Mouse (Mus musculus) heart, adult 2 months (tissue): Measurements from ENCODE around the gene Hivep1.

ENCODE experiments used
- CTCF ChIP-seq: fragments of 200-600 bp; IDR thresholded peaks from 2 replicates; pipeline ENCODE4 v1.8.1; 2022; ENCODE audit warnings: antibody characterized with exemption, mild to moderate bottlenecking, moderate library complexity
- POLR2A ChIP-seq: fragments of 200-500 bp; IDR thresholded peaks from 2 replicates; pipeline ENCODE4 v1.6.1; 2011; ENCODE audit warnings: mild to moderate bottlenecking, low read depth, low read length, control low read depth; ENCODE audit not compliant: insufficient read depth

DNA sequence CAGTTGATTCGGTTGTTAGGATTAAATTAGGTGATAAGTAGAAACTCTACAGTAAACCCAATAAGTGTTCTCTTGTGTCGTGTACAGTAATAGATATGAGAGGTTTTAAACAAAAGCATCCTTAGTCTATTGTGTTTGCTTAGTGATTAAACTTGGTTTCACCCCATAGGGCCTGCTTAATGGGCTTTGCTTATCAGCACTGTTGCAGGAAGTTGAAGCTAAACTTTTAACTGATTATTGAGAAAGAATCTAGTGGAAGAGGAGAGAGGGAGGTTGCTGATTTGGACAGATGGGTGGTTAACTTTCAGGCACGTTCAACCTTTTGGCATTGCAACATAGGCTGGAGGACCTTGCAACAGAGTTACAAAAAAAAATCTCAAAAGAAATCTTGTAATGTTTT, 2.3 kb downstream of the Hivep1 start:
- TF ChIP-seq POLR2A = no peak
- TF ChIP-seq CTCF = no peak
